Mouse (Mus musculus) forebrain, embryonic 11.5 days (tissue): ENCODE results near the gene Cops4. TPM values are rescaled to one million over a fixed set of nuclear protein-coding genes. Genes with fewer than 3 reads are reported as not detected.

Source experiments
- ATAC-seq: fragments of 200-750 bp; cut with Nextera tagmentation; replicated peaks from 2 replicates; pipeline ENCODE4 v1.8.0; 2017; ENCODE audit warnings: moderate TSS enrichment; ENCODE audit not compliant: low FRiP score
- DNase-seq: peaks from one replicate; pipeline ENCODE4 v3.0.0-alpha.2; 2017; ENCODE audit warnings: low spot score
- H3K27ac ChIP-seq: fragments of 300-500 bp; sonication (generic); 2 replicates; pipeline ENCODE4 v1.5.1; 2014; ENCODE audit warnings: low read depth, low read length
- H3K27me3 ChIP-seq: fragments of 300-500 bp; sonication (generic); 2 replicates; pipeline ENCODE4 v1.6.1; 2014; ENCODE audit warnings: mild to moderate bottlenecking, low read length, mixed read lengths; ENCODE audit not compliant: control insufficient read depth, insufficient read depth
- H3K36me3 ChIP-seq: fragments of 300-500 bp; sonication (generic); 2 replicates; pipeline ENCODE4 v1.6.1; 2014; ENCODE audit warnings: mild to moderate bottlenecking, low read length, moderate library complexity, mixed read lengths; ENCODE audit not compliant: control insufficient read depth, insufficient read depth
- H3K4me1 ChIP-seq: fragments of 300-500 bp; sonication (generic); replicated peaks from 2 replicates; pipeline ENCODE4 v1.6.1; 2014; ENCODE audit warnings: low read length, mixed read lengths; ENCODE audit not compliant: control insufficient read depth, insufficient read depth
- H3K4me2 ChIP-seq: fragments of 300-500 bp; sonication (generic); 2 replicates; pipeline ENCODE4 v1.6.1; 2014; ENCODE audit warnings: low read depth, mild to moderate bottlenecking, low read length, moderate library complexity, mixed read lengths; ENCODE audit not compliant: severe bottlenecking
- H3K4me3 ChIP-seq: fragments of 300-500 bp; sonication (generic); 2 replicates; pipeline ENCODE4 v1.5.1; 2014; ENCODE audit warnings: low read depth, low read length
- H3K9ac ChIP-seq: fragments of 300-500 bp; sonication (generic); 2 replicates; pipeline ENCODE4 v1.6.1; 2014; ENCODE audit warnings: low read length
- H3K9me3 ChIP-seq: fragments of 300-500 bp; sonication (generic); 2 replicates; pipeline ENCODE4 v1.6.1; 2016; ENCODE audit warnings: low read length, mixed read lengths; ENCODE audit not compliant: control insufficient read depth
- WGBS: fragments of 180-500 bp; shearing (Covaris S2); extraction: QIAGEN DNeasy Blood & Tissue Kit; methylation state at CpG from one replicate; pipeline ENCODE4 v1.1.7; 2014; 5-methylcytosine and 5-hydroxymethylcytosine counted together
- polyA plus RNA-seq: library from polyadenylated mRNA; unstranded; fragments of >200 nt; fragmentation: Nextera tagmentation; extraction: Ambion mirVana; gene quantifications from 2 replicates; pipeline ENCODE4 v1.2.1, GENCODE M21; 2014

Cops4 gene
- polyA plus RNA-seq, 1 experiment from 2014 or later, result 231 TPM

- no peak for ATAC-seq
- H3K27me3 ChIP-seq, result no peaks in the 10 kb centered on the region
- WGBS, result 90% methylated on average over 2 of the region's 2 CpGs
- no peak overlapping the region for H3K4me3 ChIP-seq
- H3K9me3 ChIP-seq, result no peaks in the 10 kb centered on the region
- no peak overlapping the region for H3K4me2 ChIP-seq
- DNase-seq, result no peak
- no peaks in the 10 kb centered on the region for H3K36me3 ChIP-seq
- H3K27ac ChIP-seq, result no peak overlapping the region
- H3K4me1 ChIP-seq, result 0 out of 2 replicates have a peak, but pooled peaks cover 3% of the 10 kb centered on the region
- H3K9ac ChIP-seq, result no peak overlapping the region
Measured at GRCm38 (mm10) chr5:100566798-100567197, 48.7 kb downstream of the Cops4 start.

- Histone ChIP-seq H3K27ac (no peak overlapping the region), H3K4me1 (0 out of 2 replicates have a peak, but pooled peaks cover 3% of the 10 kb centered on the region), H3K9me3 (no peaks in the 10 kb centered on the region), H3K4me3 (no peak overlapping the region), H3K36me3 (no peaks in the 10 kb centered on the region), H3K9ac (no peak overlapping the region), H3K27me3 (no peaks in the 10 kb centered on the region), H3K4me2 (no peak overlapping the region)
- 83% methylated on average over 13 of the region's 13 CpGs for WGBS
- ATAC-seq (no peak), DNase-seq (no peak)
Measured at GRCm38 (mm10) chr5:100567258-100568032, 49.3 kb downstream of the Cops4 start.

GRCm38 (mm10) chr5:100568177-100568576, 50.1 kb downstream of the Cops4 start:
- Histone ChIP-seq H3K4me2 (no peak overlapping the region), H3K4me1 (0 out of 2 replicates have a peak, but pooled peaks cover 3% of the 10 kb centered on the region), H3K4me3 (no peak overlapping the region), H3K9me3 (no peaks in the 10 kb centered on the region), H3K27ac (no peak overlapping the region), H3K27me3 (no peaks in the 10 kb centered on the region), H3K9ac (no peak overlapping the region), H3K36me3 (no peaks in the 10 kb centered on the region)
- DNase-seq (no peak), ATAC-seq (no peak)
- WGBS, result 90% methylated on average over 8 of the region's 8 CpGs

GRCm38 (mm10) chr5:100568802-100569201, 50.7 kb downstream of the Cops4 start:
- Histone ChIP-seq H3K4me1 (0 out of 2 replicates have a peak, but pooled peaks cover 3% of the 10 kb centered on the region), H3K9ac (no peak overlapping the region), H3K36me3 (no peaks in the 10 kb centered on the region), H3K4me3 (no peak overlapping the region), H3K27ac (no peak overlapping the region), H3K9me3 (no peaks in the 10 kb centered on the region), H3K4me2 (no peak overlapping the region), H3K27me3 (no peaks in the 10 kb centered on the region)
- ATAC-seq, result no peak
- no peak for DNase-seq
- 90% methylated on average over 3 of the region's 3 CpGs for WGBS

GRCm38 (mm10) chr5:100569250-100569934, 51.3 kb downstream of the Cops4 start:
- no peak overlapping the region for H3K27ac ChIP-seq
- H3K4me1 ChIP-seq, result 0 out of 2 replicates have a peak, but pooled peaks cover 3% of the 10 kb centered on the region
- no peak for DNase-seq
- ATAC-seq, result no peak
- no peak overlapping the region for H3K4me3 ChIP-seq
- H3K9ac ChIP-seq, result no peak overlapping the region
- 80% methylated on average over 18 of the region's 18 CpGs for WGBS
- H3K4me2 ChIP-seq, result no peak overlapping the region
- no peaks in the 10 kb centered on the region for H3K9me3 ChIP-seq
- no peaks in the 10 kb centered on the region for H3K36me3 ChIP-seq
- H3K27me3 ChIP-seq, result no peaks in the 10 kb centered on the region

- DNase-seq (no peak), ATAC-seq (no peak)
- H3K36me3 ChIP-seq, result no peaks in the 10 kb centered on the region
- H3K4me1 ChIP-seq, result 0 out of 2 replicates have a peak, but pooled peaks cover 3% of the 10 kb centered on the region
- no peak overlapping the region for H3K9ac ChIP-seq
- H3K27me3 ChIP-seq, result no peaks in the 10 kb centered on the region
- no peak overlapping the region for H3K4me3 ChIP-seq
- H3K9me3 ChIP-seq, result no peaks in the 10 kb centered on the region
- no peak overlapping the region for H3K4me2 ChIP-seq
- WGBS, result 72% methylated on average over 13 of the region's 13 CpGs
- no peak overlapping the region for H3K27ac ChIP-seq
Measured at GRCm38 (mm10) chr5:100569997-100570595, 52.0 kb downstream of the Cops4 start.

GRCm38 (mm10) chr5:100570716-100571115, 52.6 kb downstream of the Cops4 start:
- 41% methylated on average over 8 of the region's 8 CpGs for WGBS

GRCm38 (mm10) chr5:100572069-100572468, 54.0 kb downstream of the Cops4 start, which contains the start of gene Plac8:
Gene Plac8, minus strand, starts transcription at chr5:100572245.
- Histone ChIP-seq H3K9me3 (no peaks in the 10 kb centered on the region), H3K36me3 (no peaks in the 10 kb centered on the region), H3K4me1 (0 out of 2 replicates have a peak, but pooled peaks cover 3% of the 10 kb centered on the region), H3K27me3 (no peaks in the 10 kb centered on the region), H3K27ac (no peak within 1 kb of the TSS), H3K4me2 (no peak within 1 kb of the TSS), H3K4me3 (no peak within 1 kb of the TSS), H3K9ac (no peak within 1 kb of the TSS)
- no peak for DNase-seq
- no peak for ATAC-seq
- 39% methylated on average over 7 of the region's 7 CpGs for WGBS

More at GRCm38 (mm10) chr5:100570716-100571115, 52.6 kb downstream of the Cops4 start:
- Histone ChIP-seq H3K27ac (no peak overlapping the region), H3K4me2 (no peak overlapping the region), H3K4me3 (no peak overlapping the region), H3K36me3 (no peaks in the 10 kb centered on the region), H3K9ac (no peak overlapping the region), H3K9me3 (no peaks in the 10 kb centered on the region), H3K4me1 (0 out of 2 replicates have a peak, but pooled peaks cover 3% of the 10 kb centered on the region), H3K27me3 (no peaks in the 10 kb centered on the region)
- ATAC-seq (no peak), DNase-seq (no peak)
